Mouse (Mus musculus) limb, embryonic 14.5 days (tissue): ENCODE results near the gene Qrich1. TPM values are rescaled to one million over a fixed set of nuclear protein-coding genes. Genes with fewer than 3 reads are reported as not detected.

Source experiments
- ATAC-seq: fragments of 200-750 bp; cut with Nextera tagmentation; 2 replicates; pipeline ENCODE4 v1.8.0; 2017; ENCODE audit warnings: low read depth, moderate number of reproducible peaks, moderate TSS enrichment; ENCODE audit not compliant: low FRiP score
- DNase-seq: peaks from one replicate; pipeline ENCODE4 v3.0.0-alpha.2; 2015; ENCODE audit warnings: low spot score
- H3K27ac ChIP-seq: fragments of 300-500 bp; sonication (generic); replicated peaks from 2 replicates; pipeline ENCODE4 v1.5.1; 2014; ENCODE audit warnings: low read depth, mild to moderate bottlenecking, low read length, moderate library complexity, mixed read lengths
- H3K27me3 ChIP-seq: fragments of 300-500 bp; sonication (generic); 2 replicates; pipeline ENCODE4 v1.6.1; 2014; ENCODE audit warnings: low read length, mixed read lengths; ENCODE audit not compliant: control insufficient read depth, insufficient read depth
- H3K36me3 ChIP-seq: fragments of 300-500 bp; sonication (generic); 2 replicates; pipeline ENCODE4 v1.6.1; 2014; ENCODE audit warnings: mild to moderate bottlenecking, low read length, moderate library complexity, mixed read lengths; ENCODE audit not compliant: control insufficient read depth, insufficient read depth
- H3K4me1 ChIP-seq: fragments of 300-500 bp; sonication (generic); 2 replicates; pipeline ENCODE4 v1.6.1; 2014; ENCODE audit warnings: antibody characterized with exemption, low read length, mixed read lengths; ENCODE audit not compliant: control insufficient read depth, insufficient read depth
- H3K4me2 ChIP-seq: fragments of 300-500 bp; sonication (generic); replicated peaks from 2 replicates; pipeline ENCODE4 v1.6.1; 2014; ENCODE audit warnings: low read depth, mild to moderate bottlenecking, low read length, moderate library complexity; ENCODE audit not compliant: severe bottlenecking
- H3K4me3 ChIP-seq: fragments of 300-500 bp; sonication (generic); replicated peaks from 2 replicates; pipeline ENCODE4 v1.5.1; 2014; ENCODE audit warnings: low read length
- H3K9ac ChIP-seq: fragments of 300-500 bp; sonication (generic); 2 replicates; pipeline ENCODE4 v1.6.1; 2014; ENCODE audit warnings: mild to moderate bottlenecking, low read depth, low read length, moderate library complexity; ENCODE audit not compliant: severe bottlenecking
- H3K9me3 ChIP-seq: fragments of 300-500 bp; sonication (generic); 2 replicates; pipeline ENCODE4 v1.6.1; 2016; ENCODE audit warnings: low read length; ENCODE audit not compliant: control insufficient read depth
- POLR2A ChIP-seq: fragments of 200-500 bp; IDR thresholded peaks from 2 replicates; pipeline ENCODE4 v1.8.0; 2012; ENCODE audit warnings: inconsistent platforms, mild to moderate bottlenecking, moderate library complexity, borderline replicate concordance; ENCODE audit not compliant: insufficient read depth, insufficient read length; ENCODE audit errors: extremely low read depth
- WGBS: fragments of 180-500 bp; shearing (Covaris S2); extraction: QIAGEN DNeasy Blood & Tissue Kit; methylation state at CpG from one replicate; pipeline ENCODE4 v1.1.7; 2014; 5-methylcytosine and 5-hydroxymethylcytosine counted together
- polyA plus RNA-seq, 2 experiments: library from polyadenylated mRNA; depleted of rRNA in 1 of 2; stranded (reverse) in 1 of 2; unstranded in 1 of 2; fragments of >200 nt; fragmentation: Nextera tagmentation in 1 of 2; extraction: Ambion mirVana in 1 of 2; gene quantifications; 2 replicates each; pipeline versions ENCODE4 v1.2.1 to v1.2.3; 2012 to 2014

Gene Qrich1
- polyA plus RNA-seq, 2 experiments = 120 to 126 TPM

DNA sequence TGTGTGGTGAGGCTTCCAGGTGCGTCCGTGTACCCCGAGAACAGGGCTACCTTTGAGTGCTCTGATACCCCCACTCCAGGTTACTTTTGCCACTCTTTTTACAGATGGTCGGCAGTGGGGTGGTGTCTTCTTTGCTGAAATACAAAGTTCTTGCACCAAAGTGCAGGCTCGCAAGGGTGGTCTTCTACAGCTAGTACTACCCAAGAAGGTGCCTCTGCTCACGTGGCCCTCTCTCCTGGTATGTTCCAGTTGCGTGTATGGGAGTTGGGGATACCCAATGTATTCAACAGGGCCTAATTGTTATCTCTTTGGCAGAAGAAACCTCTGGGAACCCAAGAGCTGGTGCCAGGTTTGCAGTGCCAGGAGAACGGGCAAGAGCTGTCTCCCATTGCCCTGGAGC lies 23.4 kb upstream of the Qrich1 start:
- H3K36me3 ChIP-seq = peaks cover 83% of the 10 kb centered on the region
- 95% methylated on average over 8 of the region's 8 CpGs for WGBS
- H3K27ac ChIP-seq = no peak overlapping the region
- H3K4me2 ChIP-seq = no peak overlapping the region
- peaks cover 12% of the 10 kb centered on the region for H3K4me1 ChIP-seq
- DNase-seq (no peak), ATAC-seq (no peak)
- H3K27me3 ChIP-seq = no peaks in the 10 kb centered on the region
- TF ChIP-seq POLR2A = no peak
- no peak overlapping the region for H3K4me3 ChIP-seq
- no peak overlapping the region for H3K9ac ChIP-seq
- no peaks in the 10 kb centered on the region for H3K9me3 ChIP-seq

DNA sequence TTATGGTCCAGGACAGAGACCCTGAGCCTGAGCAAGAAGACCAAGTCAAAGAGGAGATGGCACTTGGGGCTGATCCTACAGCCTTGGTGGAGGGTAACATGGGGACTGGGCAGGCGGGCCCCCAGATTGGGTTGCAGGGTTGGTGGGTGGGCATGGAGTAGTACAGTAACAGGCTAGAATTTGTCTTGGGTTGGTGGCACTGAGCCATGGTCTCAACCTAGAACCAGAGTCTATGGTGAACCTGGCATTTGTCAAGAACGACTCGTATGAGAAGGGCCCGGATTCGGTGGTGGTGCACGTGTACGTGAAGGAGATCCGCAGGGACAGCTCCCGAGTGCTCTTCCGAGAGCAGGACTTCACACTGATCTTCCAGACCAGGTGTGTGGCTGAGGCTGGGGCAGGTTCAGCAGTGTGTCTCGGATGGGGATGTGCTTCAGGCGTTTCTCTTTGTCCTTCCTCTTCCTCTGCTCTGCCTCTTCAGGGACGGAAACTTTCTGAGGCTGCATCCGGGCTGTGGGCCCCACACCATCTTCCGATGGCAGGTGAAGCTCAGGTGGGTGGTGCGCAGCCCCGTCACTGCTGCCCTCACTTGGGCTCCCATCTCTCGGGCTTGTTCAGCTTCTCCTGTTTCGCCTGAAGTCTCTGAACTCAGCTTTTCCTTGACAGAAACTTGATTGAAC lies 22.3 kb upstream of the Qrich1 start:
- Histone ChIP-seq H3K36me3 (peaks cover 83% of the 10 kb centered on the region), H3K4me3 (no peak overlapping the region), H3K9ac (no peak overlapping the region), H3K27me3 (no peaks in the 10 kb centered on the region), H3K9me3 (no peaks in the 10 kb centered on the region), H3K27ac (no peak overlapping the region), H3K4me2 (no peak overlapping the region), H3K4me1 (peaks cover 12% of the 10 kb centered on the region)
- ATAC-seq = no peak
- DNase-seq = no peak
- WGBS = 93% methylated on average over 19 of the region's 19 CpGs
- no peak for TF ChIP-seq POLR2A

DNA sequence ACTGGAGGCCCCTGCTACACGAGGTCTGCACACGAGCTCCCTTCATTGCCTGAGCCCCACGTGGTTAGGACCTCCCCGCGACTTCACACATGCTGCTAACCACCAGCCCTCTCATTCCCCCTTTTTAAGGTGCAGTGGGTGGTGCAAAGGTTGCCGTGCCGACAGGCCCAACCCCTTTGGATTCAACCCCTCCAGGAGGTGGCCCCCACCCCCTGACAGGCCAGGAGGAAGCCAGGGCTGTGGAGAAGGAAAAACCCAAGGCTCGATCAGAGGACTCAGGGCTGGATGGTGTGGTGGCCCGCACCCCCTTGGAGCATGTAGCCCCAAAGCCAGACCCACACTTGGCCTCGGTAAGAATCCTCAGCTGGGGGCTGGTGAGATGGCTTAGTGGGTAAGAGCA lies 21.7 kb upstream of the Qrich1 start:
- WGBS = 81% methylated on average over 10 of the region's 10 CpGs
- H3K9me3 ChIP-seq = no peaks in the 10 kb centered on the region

DNA sequence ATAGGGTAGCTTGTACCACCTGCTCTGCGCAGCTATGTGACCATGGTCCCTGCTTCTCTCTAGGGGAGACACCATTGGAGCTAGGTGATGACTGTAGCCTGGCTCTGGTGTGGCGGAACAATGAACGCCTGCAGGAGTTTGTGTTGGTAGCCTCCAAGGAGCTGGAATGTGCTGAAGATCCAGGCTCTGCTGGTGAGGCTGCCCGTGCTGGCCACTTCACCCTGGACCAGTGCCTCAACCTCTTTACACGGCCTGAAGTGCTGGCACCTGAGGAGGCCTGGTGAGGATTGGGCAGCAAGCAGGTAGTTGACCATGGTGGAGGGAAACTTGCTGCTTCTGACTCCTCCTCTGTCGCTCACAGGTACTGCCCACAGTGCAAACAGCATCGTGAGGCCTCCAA lies 17.4 kb upstream of the Qrich1 start:
- Histone ChIP-seq H3K4me1 (no peaks in the 10 kb centered on the region), H3K9ac (no peak overlapping the region), H3K36me3 (peaks cover 91% of the 10 kb centered on the region), H3K4me2 (no peak overlapping the region), H3K4me3 (no peak overlapping the region), H3K27ac (no peak overlapping the region), H3K27me3 (no peaks in the 10 kb centered on the region), H3K9me3 (no peaks in the 10 kb centered on the region)
- DNase-seq = no peak
- no peak for ATAC-seq
- WGBS = 92% methylated on average over 7 of the region's 7 CpGs
- TF ChIP-seq POLR2A = no peak

More for the DNA sequence above, 21.7 kb upstream of the Qrich1 start:
- no peak for TF ChIP-seq POLR2A
- DNase-seq = no peak
- no peak for ATAC-seq
- Histone ChIP-seq H3K4me1 (peaks cover 12% of the 10 kb centered on the region), H3K36me3 (peaks cover 83% of the 10 kb centered on the region), H3K4me3 (no peak overlapping the region), H3K4me2 (no peak overlapping the region), H3K27ac (no peak overlapping the region), H3K9ac (no peak overlapping the region), H3K27me3 (no peaks in the 10 kb centered on the region)

DNA sequence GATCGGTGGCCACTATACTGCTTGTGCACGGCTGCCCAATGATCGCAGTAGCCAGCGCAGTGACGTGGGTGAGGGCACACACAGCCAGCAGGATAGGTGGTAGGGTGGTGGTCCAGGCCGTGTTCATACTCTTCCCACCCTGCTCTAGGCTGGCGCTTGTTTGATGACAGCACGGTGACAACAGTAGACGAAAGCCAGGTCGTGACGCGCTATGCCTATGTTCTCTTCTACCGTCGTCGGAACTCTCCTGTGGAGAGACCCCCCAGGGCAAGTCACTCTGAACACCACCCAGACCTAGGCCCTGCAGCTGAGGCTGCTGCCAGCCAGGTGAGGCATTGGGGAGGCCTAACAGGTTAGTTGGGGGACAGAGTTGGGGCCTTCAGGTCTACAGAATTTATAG lies 16.7 kb upstream of the Qrich1 start:
- Histone ChIP-seq H3K4me2 (no peak overlapping the region), H3K9ac (no peak overlapping the region), H3K4me3 (no peak overlapping the region), H3K4me1 (no peaks in the 10 kb centered on the region), H3K36me3 (peaks cover 84% of the 10 kb centered on the region), H3K27me3 (no peaks in the 10 kb centered on the region), H3K27ac (no peak overlapping the region), H3K9me3 (no peaks in the 10 kb centered on the region)
- no peak for DNase-seq
- 95% methylated on average over 15 of the region's 15 CpGs for WGBS
- TF ChIP-seq POLR2A = no peak
- no peak for ATAC-seq
